Mouse (Mus musculus) midbrain, embryonic 12.5 days (tissue): ENCODE data around the gene Tmem80. TPM values are rescaled to one million over a fixed set of nuclear protein-coding genes. Genes with fewer than 3 reads are reported as not detected.

ENCODE experiments used
- ATAC-seq: fragments of 200-750 bp; cut with Nextera tagmentation; 2 replicates; pipeline ENCODE4 v1.8.0; 2017; ENCODE audit warnings: low read depth, moderate TSS enrichment, moderate library complexity; ENCODE audit not compliant: low FRiP score
- H3K27ac ChIP-seq: fragments of 300-500 bp; sonication (generic); replicated peaks from 2 replicates; pipeline ENCODE4 v1.5.1; 2016; ENCODE audit warnings: mild to moderate bottlenecking
- H3K27me3 ChIP-seq: fragments of 300-500 bp; sonication (generic); 2 replicates; pipeline ENCODE4 v1.6.1; 2016; ENCODE audit warnings: mild to moderate bottlenecking
- H3K36me3 ChIP-seq: fragments of 300-500 bp; sonication (generic); 2 replicates; pipeline ENCODE4 v1.6.1; 2016
- H3K4me1 ChIP-seq: fragments of 300-500 bp; sonication (generic); 2 replicates; pipeline ENCODE4 v1.6.1; 2016
- H3K4me2 ChIP-seq: fragments of 300-500 bp; sonication (generic); replicated peaks from 2 replicates; pipeline ENCODE4 v1.6.1; 2016; ENCODE audit warnings: mild to moderate bottlenecking, moderate library complexity
- H3K4me3 ChIP-seq: fragments of 300-500 bp; sonication (generic); 2 replicates; pipeline ENCODE4 v1.5.1; 2016; ENCODE audit warnings: mild to moderate bottlenecking
- H3K9ac ChIP-seq: fragments of 300-500 bp; sonication (generic); replicated peaks from 2 replicates; pipeline ENCODE4 v1.6.1; 2016; ENCODE audit warnings: mild to moderate bottlenecking, moderate library complexity
- H3K9me3 ChIP-seq: fragments of 300-500 bp; sonication (generic); 2 replicates; pipeline ENCODE4 v1.6.1; 2016; ENCODE audit warnings: mild to moderate bottlenecking
- WGBS: fragments of 180-500 bp; shearing (Covaris S2); methylation state at CpG from one replicate; pipeline ENCODE4 v1.1.7; 2016; 5-methylcytosine and 5-hydroxymethylcytosine counted together
- polyA plus RNA-seq: library from polyadenylated mRNA; unstranded; fragments of >200 nt; fragmentation: Nextera tagmentation; extraction: Ambion mirVana; gene quantifications from 2 replicates; pipeline ENCODE4 v1.2.1, GENCODE M21; 2016

Gene Tmem80
- polyA plus RNA-seq, 1 experiment from 2014 or later = 68.9 TPM

DNA sequence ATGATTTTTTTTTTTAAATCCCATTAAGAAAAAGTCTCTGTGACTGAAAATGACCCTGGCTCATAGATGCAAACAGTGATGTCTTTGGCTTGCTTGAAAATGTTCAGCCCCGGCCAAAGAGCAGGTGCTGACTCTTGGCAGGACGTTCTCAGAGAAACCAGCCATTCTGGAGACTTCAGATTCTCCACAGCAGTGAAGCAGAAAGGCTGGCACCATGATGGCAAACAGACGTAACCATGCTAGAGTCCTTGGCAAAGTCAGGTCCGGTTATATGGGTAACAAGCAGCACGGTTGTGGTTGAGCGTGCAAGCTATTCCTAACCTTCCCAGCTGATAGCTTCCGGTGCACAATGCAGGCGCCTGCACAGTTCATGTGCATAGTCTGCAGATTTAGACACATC is 28.4 kb upstream of the Tmem80 start:
- H3K27me3 ChIP-seq = peaks cover 24% of the 10 kb centered on the region
- H3K4me2 ChIP-seq = no peak overlapping the region
- H3K27ac ChIP-seq = no peak overlapping the region
- ATAC-seq = no peak
- no peak overlapping the region for H3K9ac ChIP-seq
- WGBS = 96% methylated on average over 8 of the region's 8 CpGs
- H3K9me3 ChIP-seq = no peaks in the 10 kb centered on the region
- peaks cover 6% of the 10 kb centered on the region for H3K4me1 ChIP-seq
- H3K4me3 ChIP-seq = no peak overlapping the region
- peaks cover 63% of the 10 kb centered on the region for H3K36me3 ChIP-seq

DNA sequence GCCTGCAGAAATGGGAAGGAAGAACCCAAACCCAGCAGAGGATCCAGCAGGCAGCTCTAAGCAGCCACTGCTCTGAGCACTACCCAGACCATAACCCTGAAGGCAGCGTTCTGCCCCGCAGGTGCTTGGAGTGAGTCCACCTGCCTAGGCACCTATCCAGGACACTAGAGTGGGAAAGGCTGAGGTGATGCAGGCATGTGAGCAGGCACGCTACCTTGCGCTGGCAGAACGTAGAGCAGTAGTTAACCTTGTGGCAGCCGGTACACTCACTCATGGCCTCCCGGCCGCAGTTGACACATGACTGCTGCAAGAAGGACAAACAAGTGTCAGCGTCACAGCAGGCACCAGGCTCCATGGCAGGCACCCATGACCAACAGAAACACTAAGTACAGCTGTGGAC is 26.2 kb upstream of the Tmem80 start:
- Histone ChIP-seq H3K4me1 (no peaks in the 10 kb centered on the region), H3K4me2 (no peak overlapping the region), H3K27me3 (0 out of 2 replicates have a peak, but pooled peaks cover 2% of the 10 kb centered on the region), H3K4me3 (no peak overlapping the region), H3K9me3 (no peaks in the 10 kb centered on the region), H3K27ac (no peak overlapping the region), H3K9ac (no peak overlapping the region), H3K36me3 (peaks cover 85% of the 10 kb centered on the region)
- WGBS = 97% methylated on average over 9 of the region's 9 CpGs
- ATAC-seq = no peak

DNA sequence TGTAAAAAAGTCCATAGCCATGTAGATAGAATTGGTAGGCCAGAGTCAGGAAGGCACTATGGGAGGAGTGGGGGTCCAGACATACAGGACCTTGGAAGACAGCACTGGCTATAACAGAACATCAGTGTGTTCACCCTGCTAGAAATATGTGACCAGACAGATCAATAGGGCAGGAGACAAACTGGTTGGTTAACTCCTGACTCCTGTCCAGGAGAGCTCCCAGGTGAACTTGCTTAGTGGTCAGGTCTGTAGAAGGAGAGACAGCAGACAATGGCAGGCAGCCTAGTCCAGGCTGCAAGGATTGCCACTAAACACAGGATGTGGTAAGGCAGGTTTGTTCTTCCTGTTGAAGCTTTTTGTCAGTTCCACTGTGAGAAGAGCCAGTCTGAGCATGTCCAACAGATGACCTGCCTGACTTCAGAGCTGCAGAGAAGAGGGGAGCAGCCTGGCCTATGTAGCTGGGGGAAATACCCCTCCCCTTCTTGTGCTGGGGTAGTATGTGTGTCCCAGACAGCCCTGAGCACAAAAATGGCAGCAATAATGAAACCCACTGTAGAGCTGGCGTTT is 24.8 kb upstream of the Tmem80 start:
- Histone ChIP-seq H3K4me1 (no peaks in the 10 kb centered on the region), H3K36me3 (peaks cover 90% of the 10 kb centered on the region), H3K27me3 (no peaks in the 10 kb centered on the region), H3K4me3 (no peak overlapping the region), H3K9ac (no peak overlapping the region), H3K27ac (no peak overlapping the region), H3K9me3 (no peaks in the 10 kb centered on the region), H3K4me2 (no peak overlapping the region)
- WGBS = 71% methylated on average over 1 of the region's 1 CpGs
- no peak for ATAC-seq

DNA sequence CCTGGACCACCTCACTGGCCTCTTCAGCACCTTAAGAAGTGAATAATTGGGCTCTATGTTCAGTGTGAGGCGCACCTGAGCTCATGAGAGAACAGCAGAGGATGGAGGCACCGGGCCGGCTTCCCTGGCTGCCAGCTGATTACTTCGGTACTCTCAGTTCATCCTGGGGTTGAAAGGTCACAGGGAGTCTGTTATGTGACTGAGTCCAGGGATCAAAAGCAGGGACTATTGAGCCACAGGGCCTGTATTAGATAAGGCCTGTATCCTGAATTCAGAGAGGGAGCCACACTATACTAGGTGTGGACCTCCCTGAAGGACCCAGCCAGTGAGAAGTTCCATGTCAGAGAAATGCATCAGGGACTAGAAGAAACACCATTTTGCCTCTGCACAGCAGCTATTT is 23.0 kb upstream of the Tmem80 start:
- Histone ChIP-seq H3K9me3 (no peaks in the 10 kb centered on the region), H3K4me2 (no peak overlapping the region), H3K4me3 (no peak overlapping the region), H3K9ac (no peak overlapping the region), H3K27me3 (no peaks in the 10 kb centered on the region), H3K4me1 (no peaks in the 10 kb centered on the region), H3K27ac (no peak overlapping the region), H3K36me3 (peaks cover 98% of the 10 kb centered on the region)
- WGBS = 84% methylated on average over 4 of the region's 4 CpGs
- ATAC-seq = no peak

DNA sequence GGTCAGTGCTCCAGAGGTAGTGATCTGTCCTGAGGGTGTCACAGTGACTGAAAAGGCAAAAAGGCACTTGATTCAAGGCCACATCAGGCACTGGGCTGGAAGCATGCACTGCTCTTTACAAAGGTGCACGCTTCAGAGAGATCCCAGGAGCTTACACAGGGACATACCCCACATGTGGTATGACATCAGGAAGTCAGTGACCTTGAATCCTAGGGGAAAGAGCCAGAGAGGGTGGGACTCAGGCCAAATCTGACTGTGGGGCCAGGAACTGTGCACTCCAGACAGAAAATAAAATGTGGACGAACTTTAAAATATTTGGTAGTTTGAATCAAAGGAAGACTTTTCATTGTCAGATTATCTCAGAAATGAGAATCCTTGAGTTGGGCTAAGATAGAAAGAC is 13.1 kb upstream of the Tmem80 start:
- no peak for ATAC-seq
- Histone ChIP-seq H3K27me3 (no peaks in the 10 kb centered on the region), H3K4me1 (no peaks in the 10 kb centered on the region), H3K36me3 (peaks cover 98% of the 10 kb centered on the region), H3K4me2 (no peak overlapping the region), H3K9ac (no peak overlapping the region), H3K9me3 (no peaks in the 10 kb centered on the region), H3K4me3 (no peak overlapping the region), H3K27ac (no peak overlapping the region)
- whole genome bisulfite sequencing = 94% methylated on average over 2 of the region's 2 CpGs

DNA sequence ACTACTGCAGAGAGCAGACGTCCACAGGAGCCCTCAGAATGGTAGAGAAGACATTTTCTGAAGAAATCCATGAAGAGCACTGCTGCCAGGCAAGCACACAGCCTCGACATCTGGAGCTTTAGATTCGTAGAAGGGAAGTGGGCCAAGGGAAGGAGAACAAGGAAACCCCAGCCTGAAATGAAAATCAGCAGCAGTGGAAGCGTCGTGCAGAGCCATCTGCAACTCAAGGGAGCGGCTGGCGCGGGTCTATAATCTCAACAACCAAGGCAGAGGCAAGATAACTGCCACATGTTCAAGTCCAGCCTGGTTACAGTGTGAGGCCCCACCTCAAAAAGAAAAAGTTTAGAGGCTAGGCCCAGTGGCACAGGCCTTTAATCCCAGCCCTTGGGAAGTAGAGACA is 12.5 kb upstream of the Tmem80 start:
- no peak overlapping the region for H3K4me3 ChIP-seq
- 89% methylated on average over 8 of the region's 8 CpGs for WGBS

DNA sequence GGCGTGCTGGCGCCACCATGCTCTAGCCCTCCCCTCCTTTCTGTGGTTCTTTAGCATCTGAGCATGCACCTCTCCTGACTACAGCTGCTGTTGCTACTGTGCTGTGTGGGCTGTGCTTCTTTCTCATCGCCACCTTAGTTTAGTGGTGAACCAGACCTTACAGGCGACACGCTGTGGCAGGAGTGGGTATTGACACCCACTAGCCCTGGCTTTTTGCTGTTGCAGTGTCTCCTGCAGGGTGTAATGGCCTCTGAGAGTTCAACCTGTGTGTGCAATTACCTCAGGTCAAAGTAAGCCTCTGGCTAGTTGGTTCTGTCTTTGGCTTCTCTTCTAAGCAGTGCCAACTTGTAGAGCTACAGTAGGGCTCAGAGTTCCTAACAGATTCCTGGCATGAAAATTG is 11.6 kb upstream of the Tmem80 start:
- Histone ChIP-seq H3K4me2 (no peak overlapping the region), H3K9me3 (no peaks in the 10 kb centered on the region), H3K27ac (no peak overlapping the region), H3K4me3 (no peak overlapping the region), H3K36me3 (peaks cover 98% of the 10 kb centered on the region), H3K4me1 (no peaks in the 10 kb centered on the region), H3K9ac (no peak overlapping the region), H3K27me3 (no peaks in the 10 kb centered on the region)
- no peak for ATAC-seq
- WGBS = 76% methylated on average over 5 of the region's 5 CpGs

More for the DNA sequence above, 12.5 kb upstream of the Tmem80 start:
- ATAC-seq = no peak
- H3K27me3 ChIP-seq = no peaks in the 10 kb centered on the region
- H3K36me3 ChIP-seq = peaks cover 98% of the 10 kb centered on the region
- no peak overlapping the region for H3K9ac ChIP-seq
- H3K27ac ChIP-seq = no peak overlapping the region
- H3K4me1 ChIP-seq = no peaks in the 10 kb centered on the region
- H3K4me2 ChIP-seq = no peak overlapping the region
- no peaks in the 10 kb centered on the region for H3K9me3 ChIP-seq

DNA sequence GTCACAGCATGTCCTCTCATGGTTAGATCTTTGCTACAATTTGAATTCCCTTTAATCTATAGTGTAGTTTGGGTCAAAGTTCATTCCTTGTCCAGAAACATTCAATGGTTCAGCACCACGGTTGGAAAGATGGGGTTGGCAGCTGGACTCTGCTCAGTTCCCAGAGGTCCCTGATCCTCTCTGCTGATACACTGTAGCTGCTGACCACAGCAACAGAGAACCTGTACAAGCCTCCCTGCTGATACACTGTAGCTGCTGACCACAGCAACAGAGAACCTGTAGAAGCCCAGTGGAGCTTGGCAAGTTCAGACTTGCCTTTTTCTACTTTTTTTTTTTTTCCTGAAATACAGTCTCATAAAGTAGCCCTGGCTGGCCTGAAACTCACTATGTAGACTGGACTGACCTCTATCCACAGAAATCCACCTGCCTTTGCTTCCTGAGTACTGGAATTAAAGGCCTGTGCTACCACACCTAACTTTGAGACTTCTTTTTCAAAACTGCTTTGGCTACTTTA is 9.9 kb upstream of the Tmem80 start:
- H3K4me3 ChIP-seq = no peak overlapping the region
- H3K4me2 ChIP-seq = no peak overlapping the region
- no peak for ATAC-seq
- no peaks in the 10 kb centered on the region for H3K4me1 ChIP-seq
- H3K36me3 ChIP-seq = peaks cover 98% of the 10 kb centered on the region
- WGBS = 82% methylated on average over 1 of the region's 1 CpGs
- no peaks in the 10 kb centered on the region for H3K27me3 ChIP-seq
- no peak overlapping the region for H3K27ac ChIP-seq
- no peak overlapping the region for H3K9ac ChIP-seq
- no peaks in the 10 kb centered on the region for H3K9me3 ChIP-seq

DNA sequence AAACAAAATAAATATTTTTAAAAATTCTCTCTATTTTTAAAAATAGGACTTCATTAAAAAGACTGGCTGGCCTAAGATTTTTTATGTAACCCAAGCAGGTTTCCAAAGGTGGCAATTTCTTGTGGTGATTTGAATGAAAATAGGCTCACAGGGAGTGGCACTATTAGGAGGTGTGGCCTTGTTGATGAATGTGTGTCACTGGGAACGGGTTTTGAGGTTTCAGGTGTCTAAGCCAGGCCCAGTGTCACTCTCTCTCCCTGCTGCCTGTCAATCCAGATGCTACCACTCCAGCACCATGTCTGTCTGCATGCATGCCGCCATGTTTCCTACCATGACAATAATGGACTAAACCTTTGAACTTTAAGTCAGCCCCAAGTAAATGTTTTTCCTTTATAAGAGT is 8.1 kb upstream of the Tmem80 start:
- Histone ChIP-seq H3K4me1 (peaks cover 2% of the 10 kb centered on the region; the same call in 1 of the 2 replicates), H3K9me3 (no peaks in the 10 kb centered on the region), H3K4me3 (no peak overlapping the region), H3K36me3 (peaks cover 94% of the 10 kb centered on the region), H3K4me2 (no peak overlapping the region), H3K9ac (no peak overlapping the region), H3K27ac (no peak overlapping the region), H3K27me3 (no peaks in the 10 kb centered on the region)
- WGBS = 80% methylated on average over 2 of the region's 2 CpGs
- no peak for ATAC-seq

DNA sequence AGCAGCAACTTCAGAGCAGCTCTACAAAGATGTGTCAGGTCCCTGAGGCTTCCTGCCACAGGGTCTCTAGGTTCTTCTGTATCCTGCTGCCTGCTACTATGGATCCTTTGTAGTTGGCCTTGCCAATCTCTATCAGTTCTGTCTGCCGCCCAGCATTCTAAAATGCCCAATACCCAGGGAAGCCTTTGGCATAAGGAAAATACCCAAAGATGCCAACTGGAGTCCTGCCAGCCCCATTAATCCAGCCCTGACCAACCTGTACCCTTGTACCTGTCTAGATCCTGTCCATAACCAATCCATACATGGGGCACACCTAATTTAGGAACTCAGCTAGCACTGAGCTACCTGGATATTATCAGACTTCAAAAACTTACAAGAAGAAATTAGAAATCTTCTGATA is 2.9 kb upstream of the Tmem80 start:
- H3K27ac ChIP-seq = no peak overlapping the region
- peaks cover 42% of the 10 kb centered on the region for H3K36me3 ChIP-seq
- H3K4me1 ChIP-seq = peaks cover 33% of the 10 kb centered on the region
- ATAC-seq = no peak
- H3K9ac ChIP-seq = no peak overlapping the region
- no peak overlapping the region for H3K4me2 ChIP-seq
- H3K4me3 ChIP-seq = no peak overlapping the region
- no peaks in the 10 kb centered on the region for H3K9me3 ChIP-seq
- WGBS = 96% methylated on average over 1 of the region's 1 CpGs
- no peaks in the 10 kb centered on the region for H3K27me3 ChIP-seq

DNA sequence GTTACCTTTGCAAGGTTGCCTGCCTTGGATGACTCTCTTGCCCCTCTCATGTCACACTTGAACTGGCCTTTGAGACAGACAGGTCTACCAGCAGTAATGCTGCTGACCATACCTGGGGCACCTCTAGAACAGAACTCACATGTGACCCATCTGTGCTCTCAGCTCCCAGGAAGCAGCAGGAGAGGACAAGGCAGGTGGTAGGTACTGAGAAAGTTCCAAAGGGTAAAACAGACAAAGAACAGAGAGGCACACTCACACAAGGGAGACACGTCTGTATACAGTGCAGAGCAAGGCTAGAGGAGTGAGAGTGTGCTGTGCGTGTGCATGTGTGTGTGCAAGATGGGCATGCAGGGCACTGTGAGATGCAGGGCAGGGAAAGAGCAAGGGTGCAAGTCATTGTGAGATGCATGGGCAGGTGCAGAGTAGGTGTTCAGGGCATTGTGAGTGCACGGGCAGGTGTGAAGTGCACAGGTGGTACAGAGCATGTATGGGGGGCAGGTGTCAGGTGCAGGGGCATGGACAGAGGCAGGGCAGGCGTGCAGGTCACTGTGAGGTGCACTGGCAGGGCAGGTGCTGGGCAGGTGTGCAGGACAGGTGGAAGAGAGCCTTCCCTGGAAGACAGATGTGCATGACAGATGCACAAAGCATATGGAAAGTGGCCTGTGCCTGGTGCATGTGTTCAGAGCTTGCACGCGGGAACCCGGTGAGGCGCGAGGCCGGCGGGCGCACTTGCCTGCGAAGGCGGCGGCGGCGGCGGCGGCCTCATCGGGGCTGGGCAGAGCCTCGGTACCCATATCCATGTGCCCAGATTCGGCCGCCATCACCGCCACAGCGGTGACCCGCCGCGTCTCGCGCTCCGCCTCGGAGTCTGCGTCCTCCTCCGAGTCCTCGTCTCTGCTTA is 743 bp upstream of the Tmem80 start:
- H3K9ac ChIP-seq = peak overlapping the region; percentile 83
- H3K4me2 ChIP-seq = peak overlapping the region; percentile 97
- no peaks in the 10 kb centered on the region for H3K27me3 ChIP-seq
- peak; percentile 14 for ATAC-seq
- peak overlapping the region; percentile 69 for H3K4me3 ChIP-seq
- peaks cover 33% of the 10 kb centered on the region for H3K4me1 ChIP-seq
- H3K27ac ChIP-seq = peak overlapping the region; percentile 98
- H3K36me3 ChIP-seq = peaks cover 21% of the 10 kb centered on the region
- no peaks in the 10 kb centered on the region for H3K9me3 ChIP-seq
- WGBS = 5% methylated on average over 34 of the region's 35 CpGs

DNA sequence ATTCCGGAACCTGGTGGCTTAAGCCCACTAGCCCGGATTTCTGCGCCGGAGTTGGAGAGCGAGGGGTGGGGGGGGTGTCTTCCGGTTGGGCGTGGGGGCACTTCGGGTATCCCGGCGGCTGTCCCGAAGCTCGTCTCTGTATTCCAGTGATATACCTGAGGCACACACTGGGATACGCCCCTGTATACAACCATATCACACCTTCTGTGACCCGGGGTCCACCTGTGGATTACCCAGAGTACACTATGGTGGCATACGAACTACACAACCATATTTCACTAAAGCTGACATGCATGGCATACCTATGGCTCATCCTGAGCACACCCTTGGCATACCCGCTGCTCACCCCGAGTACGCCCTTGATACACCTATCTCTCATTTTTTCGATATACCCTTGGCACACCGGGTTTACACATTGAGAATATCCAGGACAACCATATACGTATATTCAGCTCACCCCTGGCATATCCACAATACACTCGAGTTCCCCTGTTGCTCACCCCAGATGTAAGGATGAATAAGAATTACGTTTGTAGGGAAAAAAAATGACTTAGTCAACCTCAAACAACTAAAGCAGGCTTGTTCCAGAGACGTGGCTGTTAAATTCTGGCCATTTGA is 943 bp downstream of the Tmem80 start:
- Histone ChIP-seq H3K27me3 (no peaks in the 10 kb centered on the region), H3K9me3 (no peaks in the 10 kb centered on the region), H3K27ac (peak overlapping the region; percentile 98), H3K9ac (peak overlapping the region; percentile 83), H3K36me3 (peaks cover 21% of the 10 kb centered on the region), H3K4me1 (peaks cover 33% of the 10 kb centered on the region), H3K4me3 (peak overlapping the region; percentile 69), H3K4me2 (peak overlapping the region; percentile 97)
- ATAC-seq = peak; percentile 19
- WGBS = 18% methylated on average over 24 of the region's 24 CpGs
